Mouse (Mus musculus): ENCODE data around the gene Tas2r143. TPM values are rescaled to one million over a fixed set of nuclear protein-coding genes. Genes with fewer than 3 reads are reported as not detected.

Gene Tas2r143
- polyA plus RNA-seq, 1 experiment = not detected

GRCm38 (mm10) chr6:42354076-42355019 lies 45.7 kb upstream of the Tas2r143 start:
- no peak overlapping the region for H3K27ac ChIP-seq (ENCODE audit: insufficient read depth, low read length)
- H3K4me3 ChIP-seq (ENCODE audit: low read depth, low read length) = no peak overlapping the region
- no peaks in the 10 kb centered on the region for H3K27me3 ChIP-seq (ENCODE audit: control insufficient read depth, insufficient read depth, low read length, poor library complexity, severe bottlenecking)
- TF ChIP-seq POLR2A (IDR thresholded peaks at IDR 0.05; ENCODE audit: insufficient read depth, low read length) = no peak
- TF ChIP-seq EP300 (IDR thresholded peaks at IDR 0.05; ENCODE audit: insufficient read depth, low read depth, low read length) = no peak
- TF ChIP-seq CTCF (IDR thresholded peaks at IDR 0.05; ENCODE audit: low read depth, low read length) = no peak
- peaks cover 8% of the 10 kb centered on the region for H3K4me1 ChIP-seq (ENCODE audit: control insufficient read depth, insufficient read depth, low read length)
- no peak overlapping the region for H3K9ac ChIP-seq (ENCODE audit: low read depth, poor library complexity, severe bottlenecking)
- no peaks in the 10 kb centered on the region for H3K36me3 ChIP-seq (ENCODE audit: control insufficient read depth, insufficient read depth, low read length, poor library complexity, severe bottlenecking)
- no peaks in the 10 kb centered on the region for H3K9me3 ChIP-seq (replicated peaks; ENCODE audit: control insufficient read depth, insufficient read depth, low read length, poor library complexity, severe bottlenecking)

- Histone ChIP-seq H3K9me3 (replicated peaks; ENCODE audit: control insufficient read depth, insufficient read depth, low read length, poor library complexity, severe bottlenecking) (no peaks in the 10 kb centered on the region), H3K4me1 (ENCODE audit: control insufficient read depth, insufficient read depth, low read length) (peaks cover 8% of the 10 kb centered on the region), H3K36me3 (ENCODE audit: control insufficient read depth, insufficient read depth, low read length, poor library complexity, severe bottlenecking) (no peaks in the 10 kb centered on the region), H3K27me3 (ENCODE audit: control insufficient read depth, insufficient read depth, low read length, poor library complexity, severe bottlenecking) (no peaks in the 10 kb centered on the region), H3K9ac (ENCODE audit: low read depth, poor library complexity, severe bottlenecking) (no peak overlapping the region), H3K27ac (ENCODE audit: insufficient read depth, low read length) (no peak overlapping the region), H3K4me3 (ENCODE audit: low read depth, low read length) (no peak overlapping the region)
- TF ChIP-seq EP300 (IDR thresholded peaks at IDR 0.05; ENCODE audit: insufficient read depth, low read depth, low read length) (no peak), CTCF (IDR thresholded peaks at IDR 0.05; ENCODE audit: low read depth, low read length) (no peak), POLR2A (IDR thresholded peaks at IDR 0.05; ENCODE audit: insufficient read depth, low read length) (no peak)
These were observed 44.7 kb upstream of the Tas2r143 start for GRCm38 (mm10) chr6:42355366-42355765.

- no peaks in the 10 kb centered on the region for H3K27me3 ChIP-seq (ENCODE audit: control insufficient read depth, insufficient read depth, low read length, poor library complexity, severe bottlenecking)
- H3K9me3 ChIP-seq (replicated peaks; ENCODE audit: control insufficient read depth, insufficient read depth, low read length, poor library complexity, severe bottlenecking) = no peaks in the 10 kb centered on the region
- no peak for TF ChIP-seq POLR2A (IDR thresholded peaks at IDR 0.05; ENCODE audit: insufficient read depth, low read length)
- TF ChIP-seq CTCF (IDR thresholded peaks at IDR 0.05; ENCODE audit: low read depth, low read length) = no peak
- no peak for TF ChIP-seq EP300 (IDR thresholded peaks at IDR 0.05; ENCODE audit: insufficient read depth, low read depth, low read length)
- no peak overlapping the region for H3K4me3 ChIP-seq (ENCODE audit: low read depth, low read length)
- no peak overlapping the region for H3K9ac ChIP-seq (ENCODE audit: low read depth, poor library complexity, severe bottlenecking)
- no peaks in the 10 kb centered on the region for H3K36me3 ChIP-seq (ENCODE audit: control insufficient read depth, insufficient read depth, low read length, poor library complexity, severe bottlenecking)
- peaks cover 5% of the 10 kb centered on the region for H3K4me1 ChIP-seq (ENCODE audit: control insufficient read depth, insufficient read depth, low read length)
- no peak overlapping the region for H3K27ac ChIP-seq (ENCODE audit: insufficient read depth, low read length)
These were observed 44.0 kb upstream of the Tas2r143 start for GRCm38 (mm10) chr6:42355794-42356600.

DNA sequence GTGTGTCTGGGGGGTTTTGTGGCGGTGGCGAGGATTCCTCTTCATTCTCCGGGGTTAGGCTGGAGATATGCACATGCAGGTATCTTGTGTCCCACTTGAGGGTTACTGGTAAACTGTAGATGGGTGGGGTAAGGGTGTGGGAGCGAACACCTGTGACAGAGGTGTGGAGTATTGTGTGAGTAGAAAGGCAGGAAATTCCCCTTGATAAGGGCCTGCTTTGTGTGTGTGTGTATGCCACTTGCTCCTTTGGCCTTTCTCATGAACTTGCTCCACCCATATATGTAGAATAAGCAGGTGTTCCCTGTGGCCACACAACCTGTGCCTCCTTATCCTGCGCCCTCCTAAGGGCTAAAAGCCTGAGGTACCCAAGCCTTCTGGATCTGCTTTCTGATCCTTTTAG lies 43.1 kb upstream of the Tas2r143 start:
- Histone ChIP-seq H3K9me3 (replicated peaks; ENCODE audit: control insufficient read depth, insufficient read depth, low read length, poor library complexity, severe bottlenecking) (no peaks in the 10 kb centered on the region), H3K27ac (ENCODE audit: insufficient read depth, low read length) (no peak overlapping the region), H3K27me3 (ENCODE audit: control insufficient read depth, insufficient read depth, low read length, poor library complexity, severe bottlenecking) (no peaks in the 10 kb centered on the region), H3K9ac (ENCODE audit: low read depth, poor library complexity, severe bottlenecking) (no peak overlapping the region), H3K4me3 (ENCODE audit: low read depth, low read length) (no peak overlapping the region), H3K36me3 (ENCODE audit: control insufficient read depth, insufficient read depth, low read length, poor library complexity, severe bottlenecking) (no peaks in the 10 kb centered on the region), H3K4me1 (ENCODE audit: control insufficient read depth, insufficient read depth, low read length) (peaks cover 1% of the 10 kb centered on the region)
- TF ChIP-seq CTCF (IDR thresholded peaks at IDR 0.05; ENCODE audit: low read depth, low read length) = no peak
- no peak for TF ChIP-seq POLR2A (IDR thresholded peaks at IDR 0.05; ENCODE audit: insufficient read depth, low read length)
- TF ChIP-seq EP300 (IDR thresholded peaks at IDR 0.05; ENCODE audit: insufficient read depth, low read depth, low read length) = no peak

- Histone ChIP-seq H3K36me3 (ENCODE audit: control insufficient read depth, insufficient read depth, low read length, poor library complexity, severe bottlenecking) (no peaks in the 10 kb centered on the region), H3K4me1 (ENCODE audit: control insufficient read depth, insufficient read depth, low read length) (no peaks in the 10 kb centered on the region), H3K27ac (ENCODE audit: insufficient read depth, low read length) (no peak overlapping the region), H3K27me3 (ENCODE audit: control insufficient read depth, insufficient read depth, low read length, poor library complexity, severe bottlenecking) (no peaks in the 10 kb centered on the region), H3K9me3 (replicated peaks; ENCODE audit: control insufficient read depth, insufficient read depth, low read length, poor library complexity, severe bottlenecking) (no peaks in the 10 kb centered on the region), H3K4me3 (ENCODE audit: low read depth, low read length) (no peak overlapping the region), H3K9ac (ENCODE audit: low read depth, poor library complexity, severe bottlenecking) (no peak overlapping the region)
- TF ChIP-seq CTCF (IDR thresholded peaks at IDR 0.05; ENCODE audit: low read depth, low read length) = no peak
- TF ChIP-seq EP300 (IDR thresholded peaks at IDR 0.05; ENCODE audit: insufficient read depth, low read depth, low read length) = no peak
- no peak for TF ChIP-seq POLR2A (IDR thresholded peaks at IDR 0.05; ENCODE audit: insufficient read depth, low read length)
These were observed 42.1 kb upstream of the Tas2r143 start for GRCm38 (mm10) chr6:42357901-42358300.

Measured in ES-Bruce4 (cell line).